Comparison of ENCODE assay signal across 8 mouse cellular contexts in the genomic region with DNA sequence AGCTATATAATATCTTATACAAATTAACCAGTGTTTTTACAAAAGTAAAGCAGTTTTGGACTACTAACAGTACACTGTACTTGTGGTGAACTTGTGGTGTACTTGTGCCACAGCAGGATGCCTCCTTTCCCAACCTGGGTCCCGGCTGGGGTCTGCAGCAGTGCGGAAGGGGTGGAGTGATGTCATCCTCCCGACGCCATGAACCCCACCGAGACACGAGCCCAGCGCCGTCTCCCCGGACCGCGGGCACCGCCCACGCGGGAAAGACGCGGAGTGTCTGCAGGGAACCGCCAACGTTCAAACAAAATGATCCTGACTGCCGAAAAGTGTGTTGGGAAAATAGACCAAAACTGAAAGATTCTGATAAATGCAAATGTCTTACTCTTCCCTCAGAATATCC.
DNase-seq lines count a peak whose midpoint lies in the region; ATAC-seq and TF ChIP-seq lines count a peak whose summit lies in the region.
"Not testable (repeated sequence)": the region's sequence is repeated elsewhere in the genome, so short reads cannot be mapped to it uniquely, and the experiment has no call there.

No protein-coding gene starts in this region.

- DNase-seq in MN1 (ENCODE audit: low spot score): peak; percentile 88
- peak; percentile 50 to 74 for DNase-seq in cerebellum, postnatal 25 days
- peak; percentile 17 for DNase-seq in hindbrain, embryonic 10.5 days (ENCODE audit: low spot score)
- DNase-seq in kidney, postnatal 25 days: peak; percentile 8 to 48
- peak; percentile 52 for DNase-seq in thymus, adult 2 months

- H3K27ac ChIP-seq in forebrain, embryonic 15.5 days (replicated peaks); hindbrain, embryonic 10.5 days; lung, embryonic 15.5 days; neural tube, embryonic 13.5 days (replicated peaks); thymus, adult 2 months (ENCODE audit: control insufficient read depth, insufficient read depth, low read length): not testable (repeated sequence)

- TF ChIP-seq CTCF in thymus, adult 2 months (IDR thresholded peaks at IDR 0.05; ENCODE audit: borderline replicate concordance, control insufficient read depth, extremely low read depth, insufficient read depth, low read length, poor library complexity): not testable (repeated sequence)

- 28% methylated on average over 19 of the region's 19 CpGs for WGBS in forebrain, embryonic 15.5 days
- 22% methylated on average over 19 of the region's 19 CpGs for WGBS in hindbrain, embryonic 10.5 days
- 15% methylated on average over 19 of the region's 19 CpGs for WGBS in lung, embryonic 15.5 days
- WGBS in neural tube, embryonic 13.5 days: 31% methylated on average over 19 of the region's 19 CpGs
- 32% methylated on average over 19 of the region's 19 CpGs for WGBS in thymus, adult 2 months

- H3K4me1 ChIP-seq in forebrain, embryonic 15.5 days; hindbrain, embryonic 10.5 days (replicated peaks); lung, embryonic 15.5 days; neural tube, embryonic 13.5 days (replicated peaks); thymus, adult 2 months (replicated peaks; ENCODE audit: control insufficient read depth, insufficient read depth, low read length): not testable (repeated sequence)

- H3K4me3 ChIP-seq in forebrain, embryonic 15.5 days: peak overlapping the region; percentile 34
- H3K4me3 ChIP-seq in hindbrain, embryonic 10.5 days: peak overlapping the region; percentile 40
- H3K4me3 ChIP-seq in lung, embryonic 15.5 days; thymus, adult 2 months (ENCODE audit: control insufficient read depth, insufficient read depth, low read length): not testable (repeated sequence)
- peak overlapping the region; percentile 22 for H3K4me3 ChIP-seq in neural tube, embryonic 13.5 days

- H3K36me3 ChIP-seq in forebrain, embryonic 15.5 days; hindbrain, embryonic 10.5 days; lung, embryonic 15.5 days; neural tube, embryonic 13.5 days; thymus, adult 2 months (ENCODE audit: control insufficient read depth, insufficient read depth, low read length): not testable (repeated sequence)

- not testable (repeated sequence) for H3K27me3 ChIP-seq in forebrain, embryonic 15.5 days; lung, embryonic 15.5 days; neural tube, embryonic 13.5 days; thymus, adult 2 months (ENCODE audit: control insufficient read depth, insufficient read depth, low read length)
- peaks cover 12% of the 10 kb centered on the region for H3K27me3 ChIP-seq in hindbrain, embryonic 10.5 days (ENCODE audit: insufficient read depth, poor library complexity, severe bottlenecking)

- H3K9me3 ChIP-seq in forebrain, embryonic 15.5 days; hindbrain, embryonic 10.5 days; lung, embryonic 15.5 days; neural tube, embryonic 13.5 days: not testable (repeated sequence)

- H3K9ac ChIP-seq in forebrain, embryonic 15.5 days (replicated peaks); lung, embryonic 15.5 days: not testable (repeated sequence)
- H3K9ac ChIP-seq in neural tube, embryonic 13.5 days: peak overlapping the region; percentile 31

- not testable (repeated sequence) for TF ChIP-seq POLR2A in thymus, adult 2 months (IDR thresholded peaks at IDR 0.05; ENCODE audit: control insufficient read depth, extremely low read depth, insufficient read depth, low read length, poor library complexity)

- H3K4me2 ChIP-seq in forebrain, embryonic 15.5 days (replicated peaks): peak overlapping the region; percentile 46
- H3K4me2 ChIP-seq in lung, embryonic 15.5 days: peak overlapping the region; percentile 36; the same call in 1 of the 2 replicates
- peak overlapping the region; percentile 48 for H3K4me2 ChIP-seq in neural tube, embryonic 13.5 days

- ATAC-seq in forebrain, embryonic 15.5 days (replicated peaks): peak; percentile 58; the same call in 1 of the 2 replicates
- not testable (repeated sequence) for ATAC-seq in lung, embryonic 15.5 days (ENCODE audit: borderline replicate concordance, extremely low read depth, low FRiP score, low TSS enrichment)
- ATAC-seq in neural tube, embryonic 13.5 days (ENCODE audit: low read depth): peak; percentile 71

Comparison
In these comparisons a context has a peak if more than half of its experiments do, and no peak if none do; other contexts are left out.
1. DNase-seq: peak in every context shown above with its lines; median percentile 88 in MN1; 62 in cerebellum, postnatal 25 days; 52 in thymus, adult 2 months; 28 in kidney, postnatal 25 days; 17 in hindbrain, embryonic 10.5 days.